Mouse (Mus musculus): Measurements from ENCODE around the gene Fhl1. TPM values are rescaled to one million over a fixed set of nuclear protein-coding genes. Genes with fewer than 3 reads are reported as not detected.
A peak's percentile ranks its signal among the peaks of the same experiment; 100 is the strongest.

Gene Fhl1
- total RNA-seq, 2 experiments from 2014 or later: 89.4 to 94.0 TPM

DNA sequence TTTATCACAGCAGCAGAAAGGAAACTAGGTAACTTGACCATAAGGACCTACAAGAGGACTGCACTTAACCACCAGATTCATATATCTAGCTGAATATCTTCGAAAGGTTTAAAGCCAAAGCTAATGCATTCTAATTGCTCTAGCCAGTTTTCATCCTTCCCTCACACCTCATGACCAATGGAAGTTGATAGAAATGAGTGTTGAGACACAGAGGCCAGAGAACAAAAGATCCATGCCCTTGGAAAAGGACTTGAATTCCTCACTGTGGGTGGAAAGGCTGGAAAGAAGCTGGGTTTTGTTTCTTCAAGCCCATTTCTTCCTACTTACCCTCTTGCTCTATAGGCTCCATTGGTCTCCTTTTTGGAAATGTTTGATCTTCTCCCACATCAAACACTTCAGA, 21.1 kb upstream of the Fhl1 start:
- DNase-seq (ENCODE audit: extremely low spot score in 1 of 2, low spot score in 2 of 2): no peak
- TF ChIP-seq CTCF (IDR thresholded peaks at IDR 0.05): no peak
- intact Hi-C loops (cut with DNase I): no loop called here

DNA sequence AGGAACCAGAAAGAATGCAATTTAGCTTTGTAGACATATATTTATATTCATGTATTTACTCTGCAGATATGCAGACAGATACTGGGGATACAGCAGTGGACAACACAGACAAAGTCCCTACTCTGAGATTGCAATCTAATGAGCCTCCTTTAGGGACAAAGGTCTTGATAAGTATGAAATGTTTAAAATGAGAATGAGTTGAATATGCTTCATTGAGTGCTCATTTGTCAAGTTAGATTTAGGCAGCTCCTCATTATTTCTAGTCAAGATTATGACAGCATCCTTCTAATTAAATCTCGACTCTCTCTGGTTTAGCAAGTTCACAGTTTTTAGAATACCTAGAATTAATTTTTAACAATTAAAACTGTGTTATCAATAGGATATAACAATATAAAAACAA, 18.9 kb upstream of the Fhl1 start:
- intact Hi-C loops (cut with DNase I): no loop called here
- no peak overlapping the region for H3K4me3 ChIP-seq
- no peak overlapping the region for H3K27ac ChIP-seq
- no peak for TF ChIP-seq CTCF (IDR thresholded peaks at IDR 0.05)
- DNase-seq (ENCODE audit: extremely low spot score in 1 of 2, low spot score in 2 of 2): no peak

More for the DNA sequence above, 21.1 kb upstream of the Fhl1 start:
- Histone ChIP-seq H3K4me3 (no peak overlapping the region), H3K27ac (no peak overlapping the region)

DNA sequence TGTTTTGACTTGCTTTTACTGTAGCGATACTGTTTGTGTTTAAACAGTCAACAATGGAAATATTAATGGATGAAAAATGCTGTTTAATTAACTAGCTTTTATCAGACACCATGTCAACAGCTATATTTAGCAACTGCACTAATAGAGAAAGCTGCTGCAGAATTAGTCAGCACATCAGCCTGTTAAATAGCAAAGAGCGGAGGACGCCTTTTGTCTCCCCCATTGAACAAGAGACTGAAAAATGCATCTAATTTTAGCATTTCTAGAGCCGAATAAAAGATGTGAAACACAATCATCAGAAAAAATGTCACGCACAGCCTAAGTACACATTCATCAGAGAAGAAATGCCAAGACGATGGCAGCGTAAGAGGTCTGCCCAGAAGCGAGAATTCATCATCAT, 9.0 kb upstream of the Fhl1 start:
- no peak for TF ChIP-seq CTCF (IDR thresholded peaks at IDR 0.05)
- no peak overlapping the region for H3K27ac ChIP-seq
- no peak for DNase-seq (ENCODE audit: extremely low spot score in 1 of 2, low spot score in 2 of 2)
- no peak overlapping the region for H3K4me3 ChIP-seq
- intact Hi-C loops (cut with DNase I): no loop called here

DNA sequence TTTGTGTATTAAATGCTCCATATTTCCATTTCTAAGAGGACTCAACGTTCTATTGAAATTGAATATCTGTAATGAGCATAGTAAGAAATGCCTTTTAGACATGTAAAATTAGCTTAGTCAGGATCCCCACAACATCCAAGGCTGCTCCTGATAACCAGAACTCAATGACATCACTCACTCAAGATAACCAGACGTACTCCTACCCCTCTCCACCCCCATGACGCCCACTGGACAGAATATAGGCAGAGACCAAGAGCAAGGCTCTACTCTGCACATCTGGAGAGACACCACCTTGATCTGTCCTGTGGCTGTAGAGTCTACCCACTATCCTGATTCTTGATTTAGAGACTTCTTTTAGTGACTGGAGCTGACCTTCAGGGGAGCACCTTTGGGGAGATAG, 3.1 kb upstream of the Fhl1 start:
- no peak for DNase-seq (ENCODE audit: extremely low spot score in 1 of 2, low spot score in 2 of 2)
- no peak overlapping the region for H3K4me3 ChIP-seq
- no peak for TF ChIP-seq CTCF (IDR thresholded peaks at IDR 0.05)
- H3K27ac ChIP-seq: no peak overlapping the region
- intact Hi-C loops (cut with DNase I): no loop called here

GRCm38 (mm10) chrX:56730828-56731305, 720 bp upstream of the Fhl1 start:
- TF ChIP-seq CTCF (IDR thresholded peaks at IDR 0.05): no peak
- intact Hi-C loops (cut with DNase I): loop anchor here (2.0 kb wide), 1 partner anchor 56 kb away; no protein-coding TSS in a partner anchor
- no peak for DNase-seq (ENCODE audit: extremely low spot score in 1 of 2, low spot score in 2 of 2)
- peak overlapping the region; percentile 47 for H3K4me3 ChIP-seq
- H3K27ac ChIP-seq: peak overlapping the region; percentile 75

DNA sequence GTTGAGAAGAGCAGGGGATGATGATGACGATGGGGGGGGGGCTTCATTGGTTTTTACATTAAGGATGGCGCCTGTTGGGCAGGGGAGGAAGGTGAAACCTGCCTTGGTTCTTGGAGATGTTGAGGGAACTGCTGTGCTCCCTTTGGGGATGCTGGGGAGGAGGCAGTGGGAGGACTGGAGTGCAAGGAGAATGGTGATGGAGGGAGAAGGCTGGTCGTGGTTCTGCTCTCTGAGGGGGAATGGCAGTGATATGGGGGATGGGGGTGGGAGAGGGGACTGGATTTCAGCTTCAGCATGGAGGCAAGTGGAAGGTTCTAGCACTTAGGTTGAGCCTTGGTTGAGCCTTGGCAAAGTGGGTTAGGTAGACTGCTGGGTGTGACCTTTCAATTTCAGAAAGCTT, 814 bp downstream of the Fhl1 start:
- no peak for DNase-seq (ENCODE audit: extremely low spot score in 1 of 2, low spot score in 2 of 2)
- intact Hi-C loops (cut with DNase I): no loop called here
- TF ChIP-seq CTCF (IDR thresholded peaks at IDR 0.05): no peak
- H3K4me3 ChIP-seq: no peak overlapping the region
- H3K27ac ChIP-seq: no peak overlapping the region

DNA sequence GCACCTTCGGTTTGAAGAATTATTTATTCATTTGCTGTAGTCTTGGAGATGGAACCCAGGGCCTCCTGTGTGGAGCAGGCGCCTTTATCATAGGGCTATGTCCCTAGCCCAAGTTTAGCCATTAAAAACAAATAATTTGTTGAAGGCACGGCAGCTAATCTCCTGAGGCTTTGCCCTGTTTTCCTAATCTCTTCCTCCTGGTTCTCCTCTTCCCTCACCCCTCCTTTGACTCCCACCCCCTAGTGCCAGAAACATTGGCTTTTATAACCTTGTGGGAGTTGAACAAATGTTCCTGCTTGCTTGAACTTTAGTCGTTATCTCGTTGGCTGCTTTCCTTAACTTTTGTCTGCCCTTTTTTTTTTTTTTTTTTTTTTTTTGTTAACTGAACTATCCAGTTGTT, 2.8 kb downstream of the Fhl1 start:
- intact Hi-C loops (cut with DNase I): no loop called here
- Histone ChIP-seq H3K4me3 (no peak overlapping the region), H3K27ac (no peak overlapping the region)
- TF ChIP-seq CTCF (IDR thresholded peaks at IDR 0.05): no peak
- no peak for DNase-seq (ENCODE audit: extremely low spot score in 1 of 2, low spot score in 2 of 2)

- intact Hi-C loops (cut with DNase I): no loop called here
- TF ChIP-seq CTCF (IDR thresholded peaks at IDR 0.05): no peak
- DNase-seq (ENCODE audit: extremely low spot score in 1 of 2, low spot score in 2 of 2): no peak
- Histone ChIP-seq H3K27ac (no peak overlapping the region), H3K4me3 (no peak overlapping the region)
Observed at GRCm38 (mm10) chrX:56736226-56736625, 4.6 kb downstream of the Fhl1 start.

- TF ChIP-seq CTCF (IDR thresholded peaks at IDR 0.05): no peak
- Histone ChIP-seq H3K4me3 (no peak overlapping the region), H3K27ac (no peak overlapping the region)
- DNase-seq (ENCODE audit: extremely low spot score in 1 of 2, low spot score in 2 of 2): no peak
- intact Hi-C loops (cut with DNase I): no loop called here
Observed at GRCm38 (mm10) chrX:56737848-56738554, 6.4 kb downstream of the Fhl1 start.

DNA sequence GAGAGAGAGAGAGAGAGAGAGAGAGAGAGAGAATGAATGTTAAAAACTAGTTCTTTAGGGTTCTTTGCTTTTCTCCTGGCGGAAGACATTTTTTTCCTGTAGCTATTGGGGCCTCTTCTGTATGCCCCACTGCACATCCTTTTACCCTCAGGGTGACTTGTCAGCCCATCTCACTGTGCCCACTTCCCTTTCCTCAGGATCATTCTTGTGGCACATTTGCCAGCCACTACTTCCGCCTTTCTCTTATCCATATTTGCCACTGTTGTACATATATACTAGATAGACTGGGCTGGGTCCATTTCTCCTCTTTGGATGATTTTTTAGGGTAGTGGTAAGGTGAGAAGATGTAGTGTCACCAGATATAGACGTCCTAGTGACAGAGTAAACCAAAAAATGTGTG, 9.8 kb downstream of the Fhl1 start:
- Histone ChIP-seq H3K27ac (no peak overlapping the region), H3K4me3 (no peak overlapping the region)
- DNase-seq (ENCODE audit: extremely low spot score in 1 of 2, low spot score in 2 of 2): no peak
- no peak for TF ChIP-seq CTCF (IDR thresholded peaks at IDR 0.05)
- intact Hi-C loops (cut with DNase I): loop anchor here (1.0 to 10.0 kb wide), 2 partner anchors 25 to 63 kb away; no protein-coding TSS in a partner anchor

- intact Hi-C loops (cut with DNase I): loop anchor here (5.0 kb wide), 1 partner anchor 99 kb away; no protein-coding TSS in a partner anchor
- no peak for DNase-seq (ENCODE audit: extremely low spot score in 1 of 2, low spot score in 2 of 2)
- no peak overlapping the region for H3K27ac ChIP-seq
- TF ChIP-seq CTCF (IDR thresholded peaks at IDR 0.05): peak; percentile 10; the same call in 1 of the 2 replicates
- no peak overlapping the region for H3K4me3 ChIP-seq
Observed at GRCm38 (mm10) chrX:56751536-56751935, 19.9 kb downstream of the Fhl1 start.

DNA sequence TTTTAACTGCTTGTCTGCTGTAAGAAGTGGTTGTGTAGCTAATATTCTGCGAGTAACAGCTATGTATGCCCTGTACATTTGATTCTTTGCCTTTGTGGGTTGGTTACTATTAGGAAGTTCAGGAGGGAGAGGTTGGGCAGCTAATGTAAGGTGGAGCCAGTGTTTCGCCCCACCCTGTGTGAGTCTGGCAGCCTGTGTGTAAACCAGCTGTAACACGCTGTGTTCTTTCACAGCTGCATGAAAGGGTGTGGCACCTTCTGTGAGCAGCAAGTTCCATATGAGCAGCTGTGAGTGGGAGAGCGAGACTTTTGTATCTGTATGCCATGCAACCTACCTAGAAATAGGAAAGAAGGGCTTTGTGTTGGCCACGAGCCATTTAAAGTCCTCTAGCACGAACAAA, 20.6 kb downstream of the Fhl1 start:
- TF ChIP-seq CTCF (IDR thresholded peaks at IDR 0.05): no peak
- Histone ChIP-seq H3K4me3 (no peak overlapping the region), H3K27ac (no peak overlapping the region)
- intact Hi-C loops (cut with DNase I): loop anchor here (5.0 kb wide), 1 partner anchor 100 kb away; no protein-coding TSS in a partner anchor
- no peak for DNase-seq (ENCODE audit: extremely low spot score in 1 of 2, low spot score in 2 of 2)

Data from left cerebral cortex, adult 2 months (tissue).